Mouse (Mus musculus): ENCODE results near the gene Clic1.

DNA sequence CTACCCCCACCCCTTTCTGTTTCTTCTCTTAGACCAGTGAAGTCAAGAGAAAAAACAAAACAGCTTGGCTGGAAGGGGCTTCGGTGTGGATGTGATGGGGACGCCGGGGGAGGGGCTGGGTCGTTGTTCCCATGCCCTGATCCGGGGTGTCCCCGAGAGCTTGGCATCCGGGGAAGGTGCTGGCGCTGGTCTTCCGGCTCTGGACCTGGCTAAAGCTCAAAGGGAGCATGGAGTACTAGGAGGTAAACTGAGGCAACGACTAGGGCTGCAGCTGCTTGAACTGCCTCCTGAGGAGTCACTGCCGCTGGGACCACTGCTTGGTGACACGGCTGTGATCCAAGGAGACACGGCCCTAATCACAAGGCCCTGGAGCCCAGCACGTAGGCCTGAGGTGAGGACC is 10.3 kb downstream of the Clic1 start:
- TF ChIP-seq POLR2A (IDR thresholded peaks at IDR 0.05; ENCODE audit: control insufficient read depth, extremely low read depth, insufficient read depth, low read length, poor library complexity) (no peak), CTCF (IDR thresholded peaks at IDR 0.05; ENCODE audit: borderline replicate concordance, control insufficient read depth, extremely low read depth, insufficient read depth, low read length, poor library complexity) (no peak)
